Mouse (Mus musculus) G1E (cell line): ENCODE results near the gene Bcl2l15.

ENCODE experiments used
- CTCF ChIP-seq: IDR thresholded peaks from 2 replicates; pipeline ENCODE4 v1.5.1; 2012; ENCODE audit warnings: low read depth, low read length, inconsistent platforms, mixed read lengths
- GATA1 ChIP-seq: IDR thresholded peaks from 2 replicates; pipeline ENCODE4 v1.6.1; 2012; ENCODE audit warnings: borderline replicate concordance, low read length, inconsistent platforms, mixed read lengths
- GATA2 ChIP-seq: IDR thresholded peaks from 2 replicates; pipeline ENCODE4 v1.6.1; 2012; ENCODE audit warnings: low read depth, low read length, inconsistent platforms, borderline replicate concordance
- POLR2AphosphoS5 ChIP-seq: IDR thresholded peaks from 2 replicates; pipeline ENCODE4 v1.6.1; 2012; ENCODE audit warnings: low read depth, low read length, inconsistent platforms; ENCODE audit not compliant: insufficient replicate concordance
- TAL1 ChIP-seq: conservative IDR thresholded peaks from 2 replicates; pipeline ENCODE4 v1.6.1; 2012; ENCODE audit warnings: low read depth, low read length, inconsistent platforms, mixed read lengths

DNA sequence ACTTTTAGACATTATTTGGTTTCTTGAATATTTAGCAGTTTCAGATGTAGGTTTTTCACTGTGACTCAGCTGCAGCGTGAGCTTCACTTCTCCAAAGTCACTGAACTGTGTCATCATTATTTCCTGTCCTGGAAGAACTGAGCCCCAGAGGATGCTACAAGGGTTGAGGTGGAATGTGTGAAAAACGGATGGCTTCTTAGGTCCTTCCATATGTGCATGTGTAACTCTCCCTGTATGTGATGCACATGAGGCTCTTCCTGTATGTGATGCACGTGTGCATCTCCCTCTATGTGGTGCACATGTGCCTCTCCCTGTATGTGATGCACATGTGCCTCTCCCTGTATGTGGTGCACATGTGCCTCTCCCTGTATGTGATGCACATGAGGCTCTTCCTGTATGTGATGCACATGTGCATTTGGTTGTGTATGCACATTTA, 40.3 kb downstream of the Bcl2l15 start:
- TF ChIP-seq TAL1, result no peak
- TF ChIP-seq CTCF, result no peak
- no peak for TF ChIP-seq GATA1
- TF ChIP-seq GATA2, result no peak
- TF ChIP-seq POLR2AphosphoS5, result no peak
